In the genomic region with DNA sequence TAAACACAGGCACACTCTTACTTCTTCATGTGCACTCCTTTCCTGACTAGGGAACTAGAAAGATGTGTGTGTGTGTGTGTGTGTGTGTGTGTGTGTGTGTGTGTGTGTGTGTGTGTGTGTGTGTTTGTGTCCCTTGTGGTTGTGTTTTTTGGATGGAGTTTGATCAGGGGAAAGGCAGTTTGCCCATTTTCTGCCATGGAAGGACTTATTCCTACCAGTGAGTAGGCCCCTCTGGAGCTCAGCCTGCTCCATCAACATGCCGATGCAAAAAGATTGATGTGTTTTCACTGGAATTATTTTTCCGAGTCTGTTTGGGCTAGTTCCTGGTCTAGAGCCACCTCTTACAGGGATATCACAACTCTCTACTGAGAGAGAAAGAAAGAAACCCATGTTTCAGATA, we compare ENCODE assay signal across 27 mouse cellular contexts.
DNase-seq lines count a peak whose midpoint lies in the region; ATAC-seq and TF ChIP-seq lines count a peak whose summit lies in the region.
"Had no signal": no experiment of that assay in that cellular context is flagged by ENCODE, and none has a peak within 500 bp of the region (broad histone marks: within the 10 kb centered on the region; RNA-seq: fewer than 3 reads in every experiment).

No protein-coding gene starts in this region.

- peak overlapping the region; percentile 44 for H3K27ac ChIP-seq in embryonic facial prominence, embryonic 14.5 days (replicated peaks; ENCODE audit: low read depth, low read length)
- H3K27ac ChIP-seq in embryonic facial prominence, embryonic 10.5 days (replicated peaks) = no peak overlapping the region
- H3K27ac ChIP-seq in kidney, adult 2 months (ENCODE audit: insufficient read depth, low read depth, low read length) = no peak overlapping the region
- no peak overlapping the region for H3K27ac ChIP-seq in lung, embryonic 16.5 days (ENCODE audit: low read length)
- H3K27ac ChIP-seq in midbrain, postnatal 0 days (ENCODE audit: low read depth, low read length) = no peak overlapping the region
- H3K27ac ChIP-seq: heart, embryonic 15.5 days; hindbrain, embryonic 15.5 days; limb, embryonic 10.5 days; liver, embryonic 15.5 days; macrophage; midbrain, embryonic 15.5 days; stomach, embryonic 15.5 days had no signal

- WGBS in embryonic facial prominence, embryonic 14.5 days = 28% methylated on average over 2 of the region's 2 CpGs
- 82% methylated on average over 2 of the region's 2 CpGs for WGBS in embryonic facial prominence, embryonic 10.5 days
- 32% methylated on average over 2 of the region's 2 CpGs for WGBS in kidney, adult 2 months
- WGBS in lung, embryonic 16.5 days = 28% methylated on average over 2 of the region's 2 CpGs
- 32% methylated on average over 2 of the region's 2 CpGs for WGBS in lung, adult 2 months
- WGBS in midbrain, postnatal 0 days = 96% methylated on average over 2 of the region's 2 CpGs

- no peaks in the 10 kb centered on the region for H3K9me3 ChIP-seq in embryonic facial prominence, embryonic 14.5 days (ENCODE audit: control insufficient read depth, low read length)
- no peaks in the 10 kb centered on the region for H3K9me3 ChIP-seq in embryonic facial prominence, embryonic 10.5 days
- no peaks in the 10 kb centered on the region for H3K9me3 ChIP-seq in lung, embryonic 16.5 days (ENCODE audit: control insufficient read depth, low read length)
- no peaks in the 10 kb centered on the region for H3K9me3 ChIP-seq in midbrain, postnatal 0 days (ENCODE audit: low read length)
- H3K9me3 ChIP-seq: heart, embryonic 15.5 days; hindbrain, embryonic 15.5 days; limb, embryonic 10.5 days; liver, embryonic 15.5 days; midbrain, embryonic 15.5 days; stomach, embryonic 15.5 days had no signal

- no peaks in the 10 kb centered on the region for H3K36me3 ChIP-seq in embryonic facial prominence, embryonic 14.5 days (ENCODE audit: control insufficient read depth, insufficient read depth, low read length)
- no peaks in the 10 kb centered on the region for H3K36me3 ChIP-seq in embryonic facial prominence, embryonic 10.5 days (replicated peaks)
- no peaks in the 10 kb centered on the region for H3K36me3 ChIP-seq in kidney, adult 2 months (ENCODE audit: control insufficient read depth, insufficient read depth, low read length)
- no peaks in the 10 kb centered on the region for H3K36me3 ChIP-seq in lung, embryonic 16.5 days (ENCODE audit: control insufficient read depth, insufficient read depth, low read length)
- no peaks in the 10 kb centered on the region for H3K36me3 ChIP-seq in midbrain, postnatal 0 days (ENCODE audit: insufficient read depth, low read length)
- H3K36me3 ChIP-seq: heart, embryonic 15.5 days; hindbrain, embryonic 15.5 days; limb, embryonic 10.5 days; liver, embryonic 15.5 days; midbrain, embryonic 15.5 days; stomach, embryonic 15.5 days had no signal

- peak; percentile 58 for DNase-seq in embryonic facial prominence, embryonic 14.5 days (ENCODE audit: low spot score)
- no peak for DNase-seq in embryonic facial prominence, embryonic 10.5 days (ENCODE audit: low spot score)
- peak; percentile 17 for DNase-seq in kidney, adult 2 months
- DNase-seq in kidney, postnatal 14 days = no peak
- DNase-seq in lung, adult 2 months = no peak
- DNase-seq in lung, postnatal 36 days = peak; percentile 37
- no peak for DNase-seq in midbrain, postnatal 0 days (ENCODE audit: low spot score)
- DNase-seq: adrenal gland, postnatal 36 days; cerebellum, adult 11 months; cerebellum, adult 9-11 months; gastrocnemius, postnatal 10 days; liver; right cerebral cortex, adult 18-20 months; right cerebral cortex, postnatal 4 days; thymus, adult 18-20 months; thymus, postnatal 36 days had no signal

- no peak for TF ChIP-seq POLR2A in kidney, adult 2 months (IDR thresholded peaks at IDR 0.05; ENCODE audit: low read depth, low read length)
- TF ChIP-seq POLR2A in lung, adult 2 months (IDR thresholded peaks at IDR 0.05; ENCODE audit: borderline replicate concordance, extremely low read depth, low read depth, low read length) = no peak

- H3K27me3 ChIP-seq in embryonic facial prominence, embryonic 14.5 days (replicated peaks; ENCODE audit: control insufficient read depth, insufficient read depth, low read length) = no peaks in the 10 kb centered on the region
- H3K27me3 ChIP-seq in embryonic facial prominence, embryonic 10.5 days (replicated peaks; ENCODE audit: low read depth, poor library complexity, severe bottlenecking) = no peaks in the 10 kb centered on the region
- no peaks in the 10 kb centered on the region for H3K27me3 ChIP-seq in kidney, adult 2 months (replicated peaks; ENCODE audit: control insufficient read depth, insufficient read depth, low read length)
- H3K27me3 ChIP-seq in lung, embryonic 16.5 days (ENCODE audit: control insufficient read depth, insufficient read depth, low read depth, low read length) = no peaks in the 10 kb centered on the region
- no peaks in the 10 kb centered on the region for H3K27me3 ChIP-seq in midbrain, postnatal 0 days (ENCODE audit: insufficient read depth, low read length)
- H3K27me3 ChIP-seq: heart, embryonic 15.5 days; hindbrain, embryonic 15.5 days; liver, embryonic 15.5 days; midbrain, embryonic 15.5 days; stomach, embryonic 15.5 days had no signal

- no peak for ATAC-seq in embryonic facial prominence, embryonic 14.5 days (ENCODE audit: low read depth)
- ATAC-seq in lung, embryonic 16.5 days (ENCODE audit: low read depth) = peak; percentile 41; the same call in 1 of the 2 replicates
- ATAC-seq in midbrain, postnatal 0 days (ENCODE audit: low FRiP score) = no peak
- ATAC-seq: forebrain, embryonic 14.5 days; midbrain, embryonic 15.5 days had no signal

- TF ChIP-seq CTCF in kidney, adult 2 months (conservative IDR thresholded peaks at IDR 0.05; ENCODE audit: insufficient read depth, insufficient read length, low read depth, low read length) = no peak
- TF ChIP-seq CTCF in lung, adult 2 months (IDR thresholded peaks at IDR 0.05; ENCODE audit: insufficient read depth, low read length) = no peak
- no peak for TF ChIP-seq CTCF in midbrain, postnatal 0 days (IDR thresholded peaks at IDR 0.05)

- H3K9ac ChIP-seq in embryonic facial prominence, embryonic 14.5 days (ENCODE audit: low read depth, low read length) = no peak overlapping the region
- H3K9ac ChIP-seq in lung, embryonic 16.5 days (ENCODE audit: low read length) = no peak overlapping the region
- no peak overlapping the region for H3K9ac ChIP-seq in midbrain, postnatal 0 days (replicated peaks; ENCODE audit: low read length, poor library complexity, severe bottlenecking)
- H3K9ac ChIP-seq: heart, embryonic 15.5 days; hindbrain, embryonic 15.5 days; liver, embryonic 15.5 days; midbrain, embryonic 15.5 days; stomach, embryonic 15.5 days had no signal

- H3K4me1 ChIP-seq in embryonic facial prominence, embryonic 14.5 days (ENCODE audit: control insufficient read depth, insufficient read depth, low read length) = peaks cover 13% of the 10 kb centered on the region; the same call in 1 of the 2 replicates
- H3K4me1 ChIP-seq in embryonic facial prominence, embryonic 10.5 days = peaks cover 5% of the 10 kb centered on the region; the same call in 1 of the 2 replicates
- no peaks in the 10 kb centered on the region for H3K4me1 ChIP-seq in kidney, adult 2 months (ENCODE audit: control insufficient read depth, insufficient read depth, low read length)
- H3K4me1 ChIP-seq in lung, embryonic 16.5 days (replicated peaks; ENCODE audit: control insufficient read depth, insufficient read depth, low read length) = no peaks in the 10 kb centered on the region
- H3K4me1 ChIP-seq in lung, adult 2 months (ENCODE audit: control insufficient read depth, insufficient read depth, low read length) = no peaks in the 10 kb centered on the region
- H3K4me1 ChIP-seq in midbrain, postnatal 0 days (ENCODE audit: insufficient read depth, low read length) = no peaks in the 10 kb centered on the region
- H3K4me1 ChIP-seq: hindbrain, embryonic 15.5 days; limb, embryonic 10.5 days; liver, embryonic 15.5 days; midbrain, embryonic 15.5 days; stomach, embryonic 15.5 days had no signal

- H3K4me3 ChIP-seq in embryonic facial prominence, embryonic 14.5 days (ENCODE audit: low read depth, low read length) = no peak overlapping the region
- H3K4me3 ChIP-seq in embryonic facial prominence, embryonic 10.5 days = no peak overlapping the region
- H3K4me3 ChIP-seq in kidney, adult 2 months (ENCODE audit: insufficient read depth, low read depth, low read length) = no peak overlapping the region
- no peak overlapping the region for H3K4me3 ChIP-seq in lung, embryonic 16.5 days (ENCODE audit: low read length)
- no peak overlapping the region for H3K4me3 ChIP-seq in lung, adult 2 months (replicated peaks; ENCODE audit: extremely low read depth, low read depth, low read length)
- no peak overlapping the region for H3K4me3 ChIP-seq in midbrain, postnatal 0 days (ENCODE audit: low read depth, low read length)
- H3K4me3 ChIP-seq: heart, adult 2 months; heart, embryonic 15.5 days; hindbrain, embryonic 15.5 days; limb, embryonic 10.5 days; liver, embryonic 15.5 days; midbrain, embryonic 15.5 days; myocyte; stomach, embryonic 15.5 days had no signal

- no peak overlapping the region for H3K4me2 ChIP-seq in embryonic facial prominence, embryonic 14.5 days (ENCODE audit: low read depth, low read length)
- no peak overlapping the region for H3K4me2 ChIP-seq in lung, embryonic 16.5 days (ENCODE audit: low read depth, low read length)
- H3K4me2 ChIP-seq in midbrain, postnatal 0 days (ENCODE audit: low read depth, low read length, poor library complexity, severe bottlenecking) = no peak overlapping the region
- H3K4me2 ChIP-seq: heart, embryonic 15.5 days; hindbrain, embryonic 15.5 days; liver, embryonic 15.5 days; midbrain, embryonic 15.5 days; stomach, embryonic 15.5 days had no signal

Comparison
In these comparisons a context has a peak if more than half of its experiments do, and no peak if none do; other contexts are left out.
1. DNase-seq: peak in embryonic facial prominence, embryonic 14.5 days (single experiment), kidney, adult 2 months (single experiment) and lung, postnatal 36 days (single experiment); none in embryonic facial prominence, embryonic 10.5 days (single experiment), kidney, postnatal 14 days (single experiment), lung, adult 2 months (single experiment) and midbrain, postnatal 0 days (single experiment).